Mouse (Mus musculus) right cerebral cortex, postnatal 25 days (tissue): ENCODE measurements around the gene Bcl2l11.

Experiments used
- DNase-seq: peaks from one replicate; pipeline ENCODE4 v3.0.0; 2022

Gene Bcl2l11

GRCm38 (mm10) chr2:128114621-128115020, 11.2 kb upstream of the Bcl2l11 start:
- DNase-seq, result no peak

- DNase-seq, result no peak
Observed at GRCm38 (mm10) chr2:128115579-128115978, 10.3 kb upstream of the Bcl2l11 start.

- DNase-seq, result no peak
Observed at GRCm38 (mm10) chr2:128117605-128118004, 8.2 kb upstream of the Bcl2l11 start.

GRCm38 (mm10) chr2:128118971-128119370, 6.9 kb upstream of the Bcl2l11 start:
- DNase-seq, result no peak

- DNase-seq, result peak; percentile 67
Observed at GRCm38 (mm10) chr2:128122491-128122890, 3.3 kb upstream of the Bcl2l11 start.

GRCm38 (mm10) chr2:128122891-128123771, 2.7 kb upstream of the Bcl2l11 start:
- DNase-seq, result peak; percentile 10

GRCm38 (mm10) chr2:128123921-128124683, 1.7 kb upstream of the Bcl2l11 start:
- peak; percentile 22 for DNase-seq

GRCm38 (mm10) chr2:128124693-128125092, 1.1 kb upstream of the Bcl2l11 start:
- no peak for DNase-seq

- peak; percentile 20 for DNase-seq
Observed at GRCm38 (mm10) chr2:128126591-128127051, 783 bp downstream of the Bcl2l11 start.

GRCm38 (mm10) chr2:128127121-128127671, 1.4 kb downstream of the Bcl2l11 start:
- DNase-seq, result peak; percentile 89

GRCm38 (mm10) chr2:128127691-128128292, 2.0 kb downstream of the Bcl2l11 start:
- peak; percentile 53 for DNase-seq

- DNase-seq, result no peak
Observed at GRCm38 (mm10) chr2:128128532-128128931, 2.7 kb downstream of the Bcl2l11 start.

- DNase-seq, result no peak
Observed at GRCm38 (mm10) chr2:128131503-128131902, 5.7 kb downstream of the Bcl2l11 start.

- DNase-seq, result no peak
Observed at GRCm38 (mm10) chr2:128132635-128133034, 6.8 kb downstream of the Bcl2l11 start.

- no peak for DNase-seq
Observed at GRCm38 (mm10) chr2:128133865-128134264, 8.0 kb downstream of the Bcl2l11 start.

GRCm38 (mm10) chr2:128134474-128134873, 8.6 kb downstream of the Bcl2l11 start:
- no peak for DNase-seq

GRCm38 (mm10) chr2:128134948-128135347, 9.1 kb downstream of the Bcl2l11 start:
- no peak for DNase-seq

GRCm38 (mm10) chr2:128136769-128137433, 11.1 kb downstream of the Bcl2l11 start:
- no peak for DNase-seq

GRCm38 (mm10) chr2:128137480-128138276, 11.8 kb downstream of the Bcl2l11 start:
- no peak for DNase-seq

- DNase-seq, result no peak
Observed at GRCm38 (mm10) chr2:128138924-128139323, 13.1 kb downstream of the Bcl2l11 start.

- no peak for DNase-seq
Observed at GRCm38 (mm10) chr2:128139781-128140180, 13.9 kb downstream of the Bcl2l11 start.

GRCm38 (mm10) chr2:128140183-128140582, 14.3 kb downstream of the Bcl2l11 start:
- DNase-seq, result no peak
